ENCODE assay signal across 9 mouse cellular contexts in the genomic region with DNA sequence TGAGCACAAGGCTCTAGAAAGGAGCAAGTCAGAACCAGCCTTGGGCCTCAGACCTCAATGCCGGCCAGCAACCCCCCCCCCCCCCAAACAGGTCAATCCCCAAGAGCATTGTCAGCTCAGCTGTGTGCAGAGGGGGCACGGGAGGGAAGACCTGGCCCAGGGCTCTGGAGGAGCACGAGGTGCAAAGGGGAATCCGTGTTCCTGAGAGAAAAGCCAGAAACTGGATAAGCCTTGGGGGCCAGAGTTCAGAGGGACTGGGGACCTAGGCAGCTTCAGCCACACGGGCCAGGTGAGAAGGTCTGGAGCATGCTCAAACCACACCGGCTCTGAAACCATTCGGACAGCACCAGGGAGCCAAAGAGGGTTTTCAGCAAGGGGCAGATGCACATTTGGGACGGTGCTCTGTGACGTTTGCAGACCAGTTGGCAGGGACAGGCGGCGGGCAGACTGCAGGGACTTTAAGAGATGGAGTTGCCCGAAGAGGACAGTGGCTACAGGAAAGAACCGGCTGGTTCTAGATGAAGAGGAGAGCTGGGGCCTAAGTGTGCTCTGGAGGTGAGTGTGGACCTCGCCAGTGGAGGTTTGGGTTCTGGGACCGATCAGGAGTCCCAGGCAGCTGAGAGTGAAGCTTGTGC. TPM values are rescaled to one million over a fixed set of nuclear protein-coding genes. Genes with fewer than 3 reads are reported as not detected.
DNase-seq lines count a peak whose midpoint lies in the region; ATAC-seq and TF ChIP-seq lines count a peak whose summit lies in the region.
"Had no signal": no experiment of that assay in that cellular context is flagged by ENCODE, and none has a peak within 500 bp of the region (broad histone marks: within the 10 kb centered on the region; RNA-seq: fewer than 3 reads in every experiment).

No protein-coding gene starts in this region.

- ATAC-seq in kidney, embryonic 14.5 days (ENCODE audit: low FRiP score, low TSS enrichment), result no peak
- ATAC-seq in heart, embryonic 15.5 days (replicated peaks; ENCODE audit: insufficient number of reproducible peaks, insufficient read depth, low FRiP score, low read depth), result no peak
- no peak for ATAC-seq in midbrain, embryonic 11.5 days (ENCODE audit: low FRiP score)
- no peak for ATAC-seq in granulocyte monocyte progenitor cell, adult 5-6 weeks (replicated peaks; ENCODE audit: poor library complexity, severe bottlenecking)
- no peak for ATAC-seq in erythroblast, adult 5-6 weeks (replicated peaks; ENCODE audit: low FRiP score, poor library complexity, severe bottlenecking)

- H3K4me1 ChIP-seq in kidney, embryonic 14.5 days (ENCODE audit: control insufficient read depth, insufficient read depth, low read length), result peaks cover 58% of the 10 kb centered on the region
- H3K4me1 ChIP-seq in cortical plate, adult 2 months (ENCODE audit: control insufficient read depth, insufficient read depth, low read length), result no peaks in the 10 kb centered on the region
- H3K4me1 ChIP-seq in heart, embryonic 15.5 days (replicated peaks), result peaks cover 75% of the 10 kb centered on the region
- H3K4me1 ChIP-seq in midbrain, embryonic 11.5 days (ENCODE audit: control insufficient read depth, insufficient read depth, low read length), result peaks cover 44% of the 10 kb centered on the region

- H3K4me2 ChIP-seq in kidney, embryonic 14.5 days (replicated peaks; ENCODE audit: low read depth, low read length), result peak overlapping the region; percentile 89; the same call in 1 of the 2 replicates
- H3K4me2 ChIP-seq in heart, embryonic 15.5 days, result peak overlapping the region; percentile 93
- no peak overlapping the region for H3K4me2 ChIP-seq in midbrain, embryonic 11.5 days

- H3K36me3 ChIP-seq in kidney, embryonic 14.5 days (ENCODE audit: control insufficient read depth, insufficient read depth, low read length), result peaks cover 9% of the 10 kb centered on the region
- H3K36me3 ChIP-seq in heart, embryonic 15.5 days, result no peaks in the 10 kb centered on the region
- peaks cover 10% of the 10 kb centered on the region; the same call in 1 of the 2 replicates for H3K36me3 ChIP-seq in midbrain, embryonic 11.5 days (ENCODE audit: control insufficient read depth, insufficient read depth, low read length)

- peak overlapping the region; percentile 38; the same call in 1 of the 2 replicates for H3K27ac ChIP-seq in kidney, embryonic 14.5 days (ENCODE audit: low read depth, low read length)
- H3K27ac ChIP-seq in cortical plate, adult 2 months (ENCODE audit: insufficient read depth, low read length), result peak overlapping the region; percentile 69
- peak overlapping the region; percentile 71 for H3K27ac ChIP-seq in heart, embryonic 15.5 days
- H3K27ac ChIP-seq in midbrain, embryonic 11.5 days (ENCODE audit: low read depth, low read length), result no peak overlapping the region

- H3K9ac ChIP-seq in kidney, embryonic 14.5 days (ENCODE audit: low read depth, low read length), result peak overlapping the region; percentile 77
- peak overlapping the region; percentile 61 for H3K9ac ChIP-seq in heart, embryonic 15.5 days
- no peak overlapping the region for H3K9ac ChIP-seq in midbrain, embryonic 11.5 days (ENCODE audit: low read length)

- DNase-seq in kidney, postnatal 14 days, result no peak
- DNase-seq in midbrain, embryonic 11.5 days (ENCODE audit: low spot score, missing footprints), result peak; percentile 94
- no peak for DNase-seq in natural killer cell, adult 2 months (ENCODE audit: low spot score in 2 of 2)

- WGBS in kidney, embryonic 14.5 days, result 16% methylated on average over 15 of the region's 15 CpGs
- WGBS in heart, embryonic 15.5 days, result 17% methylated on average over 15 of the region's 15 CpGs
- WGBS in midbrain, embryonic 11.5 days, result 12% methylated on average over 15 of the region's 15 CpGs

- no peak for TF ChIP-seq POLR2A in cortical plate, adult 2 months (IDR thresholded peaks at IDR 0.05; ENCODE audit: extremely low read depth, insufficient read depth, low read length)

- peak overlapping the region; percentile 60 for H3K4me3 ChIP-seq in kidney, embryonic 14.5 days (ENCODE audit: low read length)
- H3K4me3 ChIP-seq in cortical plate, adult 2 months (ENCODE audit: insufficient read depth, low read length), result no peak overlapping the region
- H3K4me3 ChIP-seq in heart, embryonic 15.5 days, result peak overlapping the region; percentile 68
- no peak overlapping the region for H3K4me3 ChIP-seq in midbrain, embryonic 11.5 days (ENCODE audit: low read depth, low read length)

- H3K27me3 ChIP-seq in kidney, embryonic 14.5 days (ENCODE audit: control insufficient read depth, insufficient read depth, low read length), result peaks cover 27% of the 10 kb centered on the region
- H3K27me3 ChIP-seq in heart, embryonic 15.5 days, result peaks cover 16% of the 10 kb centered on the region
- H3K27me3 ChIP-seq in midbrain, embryonic 11.5 days (ENCODE audit: control insufficient read depth, insufficient read depth, low read length), result peaks cover 87% of the 10 kb centered on the region

- no peak for TF ChIP-seq CTCF in cortical plate, adult 2 months (IDR thresholded peaks at IDR 0.05; ENCODE audit: extremely low read depth, insufficient read depth, low read length)

- no peaks in the 10 kb centered on the region for H3K9me3 ChIP-seq in kidney, embryonic 14.5 days (ENCODE audit: control insufficient read depth, low read length)
- H3K9me3 ChIP-seq in heart, embryonic 15.5 days (replicated peaks), result no peaks in the 10 kb centered on the region
- H3K9me3 ChIP-seq in midbrain, embryonic 11.5 days (ENCODE audit: control insufficient read depth, low read length), result no peaks in the 10 kb centered on the region

RNA-seq across cellular contexts. Expression of a gene that starts 1.9 kb away (rescaled TPM):
- polyA plus RNA-seq in kidney, embryonic 14.5 days (2014; fragmentation: Nextera tagmentation; extraction: Ambion mirVana), result 1.8 and 2.1 TPM in 2 replicates
- polyA plus RNA-seq in cortical plate, adult 2 months (2012; rRNA removed), result 6.2 and 9.0 TPM in 2 replicates
- 1.2 and 2.6 TPM in 2 replicates for polyA plus RNA-seq in heart, embryonic 15.5 days (2015; fragmentation: Nextera tagmentation; extraction: Ambion mirVana)
- polyA plus RNA-seq in midbrain, embryonic 11.5 days (2014; fragmentation: Nextera tagmentation; extraction: Ambion mirVana), result 0.79 and 0.84 TPM in 2 replicates
- not detected in 2 replicates for total RNA-seq in granulocyte monocyte progenitor cell, adult 5-6 weeks (2014; fragmentation: Nextera tagmentation)
- total RNA-seq in granulocyte monocyte progenitor cell, adult 5-6 weeks (2017), result not detected in 2 replicates
- total RNA-seq in erythroblast, adult 5-6 weeks (2015; ENCODE audit: low replicate concordance), result not detected in 2 replicates
- 2.0 TPM in 1 of 2 replicates, not detected in the other for total RNA-seq in erythroblast, adult 5-6 weeks (2017; ENCODE audit: low replicate concordance)
- total RNA-seq: monocyte, adult 5-6 weeks had no signal

RNA-seq across cellular contexts. Expression of a gene that starts 46.2 kb away (rescaled TPM):
- polyA plus RNA-seq in kidney, embryonic 14.5 days (2014; fragmentation: Nextera tagmentation; extraction: Ambion mirVana), result 82.4 and 118 TPM in 2 replicates
- polyA plus RNA-seq in cortical plate, adult 2 months (2012; rRNA removed), result 67.9 and 71.5 TPM in 2 replicates
- polyA plus RNA-seq in heart, embryonic 15.5 days (2015; fragmentation: Nextera tagmentation; extraction: Ambion mirVana), result 64.8 and 76.3 TPM in 2 replicates
- 144 and 157 TPM in 2 replicates for polyA plus RNA-seq in midbrain, embryonic 11.5 days (2014; fragmentation: Nextera tagmentation; extraction: Ambion mirVana)
- 62.0 and 78.5 TPM in 2 replicates for total RNA-seq in granulocyte monocyte progenitor cell, adult 5-6 weeks (2014; fragmentation: Nextera tagmentation)
- 66.8 and 72.4 TPM in 2 replicates for total RNA-seq in granulocyte monocyte progenitor cell, adult 5-6 weeks (2017)
- total RNA-seq in erythroblast, adult 5-6 weeks (2015; ENCODE audit: low replicate concordance), result 20.9 and 23.6 TPM in 2 replicates
- 45.2 and 61.6 TPM in 2 replicates for total RNA-seq in erythroblast, adult 5-6 weeks (2017; ENCODE audit: low replicate concordance)

Comparison
In these comparisons a context has a peak if more than half of its experiments do, and no peak if none do; other contexts are left out.
1. H3K4me3 ChIP-seq: peak in kidney, embryonic 14.5 days (single experiment) and heart, embryonic 15.5 days (single experiment); none in cortical plate, adult 2 months (single experiment) and midbrain, embryonic 11.5 days (single experiment).